In genomic region chr6:39871381-39872305, GRCm38 (mm10) we compare ENCODE assay signal across 8 mouse cellular contexts. TPM values are rescaled to one million over a fixed set of nuclear protein-coding genes. Genes with fewer than 3 reads are reported as not detected.
DNase-seq lines count a peak whose midpoint lies in the region; ATAC-seq and TF ChIP-seq lines count a peak whose summit lies in the region.

No protein-coding gene starts in this region.

- H3K9me3 ChIP-seq in heart, embryonic 10.5 days, result no peaks in the 10 kb centered on the region
- no peaks in the 10 kb centered on the region for H3K9me3 ChIP-seq in limb, embryonic 11.5 days (ENCODE audit: control insufficient read depth, low read length)
- H3K9me3 ChIP-seq in midbrain, embryonic 15.5 days, result no peaks in the 10 kb centered on the region
- no peaks in the 10 kb centered on the region for H3K9me3 ChIP-seq in stomach, postnatal 0 days (ENCODE audit: control insufficient read depth, low read length)

- H3K4me3 ChIP-seq in embryonic fibroblast, embryonic 13.5 days (ENCODE audit: insufficient read depth, low read length), result peak overlapping the region; percentile 31
- peak overlapping the region; percentile 65 for H3K4me3 ChIP-seq in heart, embryonic 10.5 days
- H3K4me3 ChIP-seq in limb, embryonic 11.5 days (ENCODE audit: low read depth, low read length), result peak overlapping the region; percentile 37
- peak overlapping the region; percentile 94 for H3K4me3 ChIP-seq in midbrain, embryonic 15.5 days
- peak overlapping the region; percentile 53 for H3K4me3 ChIP-seq in stomach, postnatal 0 days (ENCODE audit: low read depth, low read length)

- WGBS in heart, embryonic 10.5 days, result under 1% methylated on average over 70 of the region's 71 CpGs
- under 1% methylated on average over 71 of the region's 71 CpGs for WGBS in limb, embryonic 11.5 days
- WGBS in midbrain, embryonic 15.5 days, result under 1% methylated on average over 70 of the region's 71 CpGs
- under 1% methylated on average over 70 of the region's 71 CpGs for WGBS in stomach, postnatal 0 days

- H3K36me3 ChIP-seq in heart, embryonic 10.5 days, result no peaks in the 10 kb centered on the region
- H3K36me3 ChIP-seq in limb, embryonic 11.5 days (ENCODE audit: control insufficient read depth, insufficient read depth, low read length), result no peaks in the 10 kb centered on the region
- no peaks in the 10 kb centered on the region for H3K36me3 ChIP-seq in midbrain, embryonic 15.5 days (replicated peaks)
- no peaks in the 10 kb centered on the region for H3K36me3 ChIP-seq in stomach, postnatal 0 days (ENCODE audit: control insufficient read depth, insufficient read depth, low read length)

- no peak overlapping the region for H3K9ac ChIP-seq in limb, embryonic 11.5 days (ENCODE audit: low read length)
- peak overlapping the region; percentile 99 for H3K9ac ChIP-seq in midbrain, embryonic 15.5 days
- H3K9ac ChIP-seq in stomach, postnatal 0 days (ENCODE audit: low read length), result peak overlapping the region; percentile 43

- TF ChIP-seq POLR2A in embryonic fibroblast, embryonic 13.5 days (IDR thresholded peaks at IDR 0.05; ENCODE audit: low read depth, low read length), result no peak

- peak; percentile 7 for DNase-seq in CD4-positive, CD25-positive, alpha-beta regulatory T cell, adult 2 months (ENCODE audit: low read depth, low spot score)
- peak; percentile 79 for DNase-seq in heart, embryonic 10.5 days (ENCODE audit: low spot score)
- DNase-seq in kidney, adult 9 months, result peak; percentile 50
- DNase-seq in limb, embryonic 11.5 days (ENCODE audit: low spot score), result peak; percentile 71
- peak; percentile 69 for DNase-seq in stomach, postnatal 0 days (ENCODE audit: low spot score)

- peak overlapping the region; percentile 92 for H3K4me2 ChIP-seq in limb, embryonic 11.5 days (ENCODE audit: low read depth, severe bottlenecking)
- peak overlapping the region; percentile 65 for H3K4me2 ChIP-seq in midbrain, embryonic 15.5 days
- peak overlapping the region; percentile 97 for H3K4me2 ChIP-seq in stomach, postnatal 0 days (replicated peaks; ENCODE audit: low read depth)

- peaks cover 72% of the 10 kb centered on the region for H3K27me3 ChIP-seq in heart, embryonic 10.5 days (ENCODE audit: insufficient read depth, poor library complexity, severe bottlenecking)
- peaks cover 55% of the 10 kb centered on the region for H3K27me3 ChIP-seq in limb, embryonic 11.5 days (ENCODE audit: control insufficient read depth, insufficient read depth, low read length)
- H3K27me3 ChIP-seq in midbrain, embryonic 15.5 days (replicated peaks), result no peaks in the 10 kb centered on the region
- H3K27me3 ChIP-seq in stomach, postnatal 0 days (ENCODE audit: control insufficient read depth, insufficient read depth, low read length), result peaks cover 6% of the 10 kb centered on the region; the same call in 1 of the 2 replicates

- no peak for ATAC-seq in CD4-positive, CD25-positive, alpha-beta regulatory T cell, adult 4 months
- ATAC-seq in limb, embryonic 11.5 days (ENCODE audit: insufficient number of reproducible peaks, low FRiP score, low TSS enrichment, low read depth), result peak; percentile 69; the same call in 1 of the 2 replicates
- peak; percentile 82 for ATAC-seq in midbrain, embryonic 15.5 days (replicated peaks)
- ATAC-seq in stomach, postnatal 0 days (ENCODE audit: low FRiP score, low TSS enrichment), result peak; percentile 79

- no peak overlapping the region for H3K27ac ChIP-seq in embryonic fibroblast, embryonic 13.5 days (ENCODE audit: insufficient read depth, low read length)
- no peak overlapping the region for H3K27ac ChIP-seq in heart, embryonic 10.5 days
- H3K27ac ChIP-seq in limb, embryonic 11.5 days (replicated peaks; ENCODE audit: low read depth, low read length), result no peak overlapping the region
- H3K27ac ChIP-seq in midbrain, embryonic 15.5 days, result peak overlapping the region; percentile 99
- no peak overlapping the region for H3K27ac ChIP-seq in stomach, postnatal 0 days (replicated peaks)

- no peaks in the 10 kb centered on the region; the same call in 1 of the 2 replicates for H3K4me1 ChIP-seq in embryonic fibroblast, embryonic 13.5 days (ENCODE audit: control insufficient read depth, insufficient read depth, low read length)
- H3K4me1 ChIP-seq in heart, embryonic 10.5 days, result peaks cover 24% of the 10 kb centered on the region
- peaks cover 17% of the 10 kb centered on the region for H3K4me1 ChIP-seq in limb, embryonic 11.5 days (ENCODE audit: control insufficient read depth, insufficient read depth, low read length)
- peaks cover 32% of the 10 kb centered on the region for H3K4me1 ChIP-seq in midbrain, embryonic 15.5 days
- H3K4me1 ChIP-seq in stomach, postnatal 0 days (replicated peaks; ENCODE audit: control insufficient read depth, insufficient read depth), result no peaks in the 10 kb centered on the region

- no peak for TF ChIP-seq EP300 in stomach, postnatal 0 days (optimal IDR thresholded peaks at IDR 0.05)

- TF ChIP-seq CTCF in embryonic fibroblast, embryonic 13.5 days (IDR thresholded peaks at IDR 0.05; ENCODE audit: borderline replicate concordance, insufficient read depth, low read length), result no peak
- peak; percentile 33; the same call in 1 of the 2 replicates for TF ChIP-seq CTCF in stomach, postnatal 0 days (IDR thresholded peaks at IDR 0.05; ENCODE audit: low read depth)

RNA-seq across cellular contexts. Expression of gene Tmem178b, which starts 1.4 kb away (rescaled TPM):
- under 1 TPM in 1 of 2 experiments, not detected in 1; 0.13 TPM for polyA plus RNA-seq in CD4-positive, CD25-positive, alpha-beta regulatory T cell, adult 4 months (2017; shearing (Covaris generic))
- polyA plus RNA-seq in embryonic fibroblast, embryonic 13.5 days (2011; ENCODE audit: insufficient read length, low read depth, missing spikeins), result 0.11 TPM in 1 of 2 replicates, not detected in the other
- 0.06 and 0.18 TPM in 2 replicates for polyA plus RNA-seq in heart, embryonic 10.5 days (2016; fragmentation: Nextera tagmentation; extraction: Ambion mirVana)
- 0.13 and 0.27 TPM in 2 replicates for polyA plus RNA-seq in limb, embryonic 11.5 days (2014; fragmentation: Nextera tagmentation; extraction: Ambion mirVana)
- polyA plus RNA-seq in midbrain, embryonic 15.5 days (2015; fragmentation: Nextera tagmentation; extraction: Ambion mirVana), result 34.8 and 35.7 TPM in 2 replicates
- 0.67 and 0.71 TPM in 2 replicates for polyA plus RNA-seq in stomach, postnatal 0 days (2015; fragmentation: Nextera tagmentation; extraction: Ambion mirVana)

Comparison
In these comparisons a context has a peak if more than half of its experiments do, and no peak if none do; other contexts are left out.
1. DNase-seq: peak in every context shown above with its lines; median percentile 79 in heart, embryonic 10.5 days; 71 in limb, embryonic 11.5 days; 69 in stomach, postnatal 0 days; 50 in kidney, adult 9 months; 7 in CD4-positive, CD25-positive, alpha-beta regulatory T cell, adult 2 months.
2. H3K4me3 ChIP-seq: peak in every context shown above with its lines; median percentile 94 in midbrain, embryonic 15.5 days; 65 in heart, embryonic 10.5 days; 53 in stomach, postnatal 0 days; 37 in limb, embryonic 11.5 days; 31 in embryonic fibroblast, embryonic 13.5 days.
3. RNA of gene Tmem178b, which starts 1.4 kb away (polyA plus RNA-seq): 34.8 to 35.7 TPM in midbrain, embryonic 15.5 days; 0.67 to 0.71 TPM in stomach, postnatal 0 days, 0.13 to 0.27 TPM in limb, embryonic 11.5 days, 0.06 to 0.18 TPM in heart, embryonic 10.5 days, 0.13 TPM in CD4-positive, CD25-positive, alpha-beta regulatory T cell, adult 4 months and 0.11 TPM in embryonic fibroblast, embryonic 13.5 days; every median in the first group is over 10 times any median in the second.
4. Peak in every context shown above with its lines, with median percentiles within 50 percentile points of each other: H3K4me2 ChIP-seq.